Mouse (Mus musculus): ENCODE measurements at regions not wholly inside any gene's neighbourhood (a gene's known extent, or its start where the extent isn't known, plus 50 kb on each side); places are given as distances from the start of the nearest gene placed in this dataset.

DNA sequence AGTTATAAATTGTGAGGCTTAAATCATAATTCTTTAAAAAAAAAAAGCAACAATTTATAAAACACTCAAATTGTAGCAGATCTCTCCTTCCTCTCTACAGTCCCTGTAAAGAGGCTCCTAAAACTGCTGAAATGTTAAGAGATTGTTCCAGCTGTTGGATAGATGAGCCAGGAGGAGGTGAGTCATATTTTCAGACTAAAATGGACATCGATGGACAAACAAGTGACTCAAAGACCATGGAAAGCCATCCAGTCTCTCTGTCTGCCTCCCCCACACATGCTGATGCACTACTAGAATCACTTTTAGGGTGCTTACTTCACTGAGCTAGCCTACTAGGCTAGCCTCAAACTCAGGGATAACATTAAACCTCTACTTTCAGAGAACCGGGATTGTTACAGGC, 561.5 kb downstream of the Tmem114 start:
- no peak for TF ChIP-seq CTCF (IDR thresholded peaks at IDR 0.05; ENCODE audit: low read depth)
- no peak for TF ChIP-seq EP300 (optimal IDR thresholded peaks at IDR 0.05)
